Comparison of ENCODE assay signal across 8 mouse cellular contexts in genomic region chr14:103100296-103100695, GRCm38 (mm10). TPM values are rescaled to one million over a fixed set of nuclear protein-coding genes. Genes with fewer than 3 reads are reported as not detected.
DNase-seq lines count a peak whose midpoint lies in the region; ATAC-seq lines count a peak whose summit lies in the region.
"Had no signal": no experiment of that assay in that cellular context is flagged by ENCODE, and none has a peak within 500 bp of the region (broad histone marks: within the 10 kb centered on the region; RNA-seq: fewer than 3 reads in every experiment).

No protein-coding gene starts in this region.

- H3K4me1 ChIP-seq in hindbrain, embryonic 14.5 days (replicated peaks; ENCODE audit: control insufficient read depth, insufficient read depth, low read length), result peaks cover 24% of the 10 kb centered on the region
- H3K4me1 ChIP-seq in hindbrain, embryonic 11.5 days (replicated peaks; ENCODE audit: control insufficient read depth, insufficient read depth, low read length), result no peaks in the 10 kb centered on the region
- H3K4me1 ChIP-seq in neural tube, embryonic 15.5 days, result peaks cover 21% of the 10 kb centered on the region
- peaks cover 13% of the 10 kb centered on the region for H3K4me1 ChIP-seq in intestine, embryonic 16.5 days (ENCODE audit: control insufficient read depth, insufficient read depth, low read length)

- no peaks in the 10 kb centered on the region for H3K9me3 ChIP-seq in hindbrain, embryonic 14.5 days (ENCODE audit: control insufficient read depth, low read length)
- no peaks in the 10 kb centered on the region for H3K9me3 ChIP-seq in hindbrain, embryonic 11.5 days (ENCODE audit: control insufficient read depth, low read length)
- H3K9me3 ChIP-seq in neural tube, embryonic 15.5 days (replicated peaks), result no peaks in the 10 kb centered on the region
- no peaks in the 10 kb centered on the region for H3K9me3 ChIP-seq in intestine, embryonic 16.5 days (ENCODE audit: control insufficient read depth, low read length)

- DNase-seq in hindbrain, embryonic 14.5 days (ENCODE audit: low spot score), result no peak
- no peak for DNase-seq in hindbrain, embryonic 11.5 days (ENCODE audit: low spot score)
- DNase-seq in neural tube, embryonic 10.5 days (ENCODE audit: extremely low spot score, low spot score), result no peak
- DNase-seq in ovary, adult 18-20 months (ENCODE audit: low spot score), result no peak

- no peak overlapping the region for H3K27ac ChIP-seq in hindbrain, embryonic 14.5 days
- no peak overlapping the region for H3K27ac ChIP-seq in hindbrain, embryonic 11.5 days (ENCODE audit: low read depth, low read length)
- no peak overlapping the region for H3K27ac ChIP-seq in neural tube, embryonic 15.5 days (replicated peaks)
- no peak overlapping the region for H3K27ac ChIP-seq in intestine, embryonic 16.5 days (ENCODE audit: low read length)

- H3K27me3 ChIP-seq in hindbrain, embryonic 14.5 days (ENCODE audit: control insufficient read depth, insufficient read depth, low read length), result no peaks in the 10 kb centered on the region
- no peaks in the 10 kb centered on the region for H3K27me3 ChIP-seq in hindbrain, embryonic 11.5 days (ENCODE audit: control insufficient read depth, insufficient read depth, low read length)
- H3K27me3 ChIP-seq in neural tube, embryonic 15.5 days (replicated peaks), result no peaks in the 10 kb centered on the region
- H3K27me3 ChIP-seq in intestine, embryonic 16.5 days (replicated peaks; ENCODE audit: control insufficient read depth, insufficient read depth, low read length), result no peaks in the 10 kb centered on the region

- no peaks in the 10 kb centered on the region for H3K36me3 ChIP-seq in hindbrain, embryonic 14.5 days (replicated peaks; ENCODE audit: control insufficient read depth, insufficient read depth)
- no peaks in the 10 kb centered on the region for H3K36me3 ChIP-seq in hindbrain, embryonic 11.5 days (ENCODE audit: control insufficient read depth, insufficient read depth, low read length)
- no peaks in the 10 kb centered on the region for H3K36me3 ChIP-seq in neural tube, embryonic 15.5 days
- no peaks in the 10 kb centered on the region for H3K36me3 ChIP-seq in intestine, embryonic 16.5 days (ENCODE audit: control insufficient read depth, insufficient read depth, low read length)

- H3K9ac ChIP-seq in hindbrain, embryonic 14.5 days, result no peak overlapping the region
- no peak overlapping the region for H3K9ac ChIP-seq in hindbrain, embryonic 11.5 days (ENCODE audit: low read depth, low read length)
- H3K9ac ChIP-seq in neural tube, embryonic 15.5 days (replicated peaks), result no peak overlapping the region
- H3K9ac ChIP-seq in intestine, embryonic 16.5 days (ENCODE audit: low read depth, low read length), result no peak overlapping the region

- 84% methylated on average over 13 of the region's 13 CpGs for WGBS in hindbrain, embryonic 14.5 days
- 86% methylated on average over 13 of the region's 13 CpGs for WGBS in hindbrain, embryonic 11.5 days
- WGBS in neural tube, embryonic 15.5 days, result 86% methylated on average over 13 of the region's 13 CpGs
- 75% methylated on average over 13 of the region's 13 CpGs for WGBS in intestine, embryonic 16.5 days

- no peak for ATAC-seq in hindbrain, embryonic 14.5 days (ENCODE audit: low FRiP score)
- ATAC-seq in hindbrain, embryonic 11.5 days (ENCODE audit: low FRiP score), result no peak
- no peak for ATAC-seq in neural tube, embryonic 15.5 days (ENCODE audit: low FRiP score)
- no peak for ATAC-seq in intestine, embryonic 16.5 days
- no peak for ATAC-seq in activated CD4-positive, CD25-positive, alpha-beta regulatory T cell, adult 4 months

- H3K4me2 ChIP-seq in hindbrain, embryonic 14.5 days (replicated peaks), result 0 out of 2 replicates have a peak overlapping the region, but pooled peaks have one; percentile 78
- no peak overlapping the region for H3K4me2 ChIP-seq in hindbrain, embryonic 11.5 days (replicated peaks; ENCODE audit: low read depth, low read length)
- H3K4me2 ChIP-seq in neural tube, embryonic 15.5 days, result peak overlapping the region; percentile 78; the same call in 1 of the 2 replicates
- peak overlapping the region; percentile 9; the same call in 1 of the 2 replicates for H3K4me2 ChIP-seq in intestine, embryonic 16.5 days (ENCODE audit: low read depth, low read length)

- H3K4me3 ChIP-seq in hindbrain, embryonic 14.5 days (replicated peaks; ENCODE audit: low read length), result no peak overlapping the region
- H3K4me3 ChIP-seq in hindbrain, embryonic 11.5 days (ENCODE audit: low read depth, low read length), result no peak overlapping the region
- no peak overlapping the region for H3K4me3 ChIP-seq in neural tube, embryonic 15.5 days (replicated peaks)
- no peak overlapping the region for H3K4me3 ChIP-seq in intestine, embryonic 16.5 days (ENCODE audit: low read length)

RNA-seq across cellular contexts. Expression of gene Fbxl3, which starts 0.9 kb away (rescaled TPM):
- 34.5 and 36.2 TPM in 2 replicates for polyA plus RNA-seq in hindbrain, embryonic 14.5 days (2014; fragmentation: Nextera tagmentation; extraction: Ambion mirVana)
- 25.7 and 30.9 TPM in 2 replicates for polyA plus RNA-seq in hindbrain, embryonic 11.5 days (2014; fragmentation: Nextera tagmentation; extraction: Ambion mirVana)
- 18.5 and 20.0 TPM in 2 replicates for polyA plus RNA-seq in neural tube, embryonic 15.5 days (2015; fragmentation: Nextera tagmentation; extraction: Ambion mirVana)
- 19.0 and 19.4 TPM in 2 replicates for polyA plus RNA-seq in intestine, embryonic 16.5 days (2015; fragmentation: Nextera tagmentation; extraction: Ambion mirVana)
- polyA plus RNA-seq in activated CD4-positive, CD25-positive, alpha-beta regulatory T cell, adult 4 months (2017; shearing (Covaris generic)), result 10 to 100 TPM; 26.5 to 31.1 TPM

RNA-seq across cellular contexts. Expression of gene Cln5, which starts 30.3 kb away (rescaled TPM):
- polyA plus RNA-seq in hindbrain, embryonic 14.5 days (2014; fragmentation: Nextera tagmentation; extraction: Ambion mirVana), result 14.7 and 17.0 TPM in 2 replicates
- polyA plus RNA-seq in hindbrain, embryonic 11.5 days (2014; fragmentation: Nextera tagmentation; extraction: Ambion mirVana), result 29.3 and 32.2 TPM in 2 replicates
- polyA plus RNA-seq in neural tube, embryonic 15.5 days (2015; fragmentation: Nextera tagmentation; extraction: Ambion mirVana), result 12.9 and 15.9 TPM in 2 replicates
- 27.2 and 28.3 TPM in 2 replicates for polyA plus RNA-seq in intestine, embryonic 16.5 days (2015; fragmentation: Nextera tagmentation; extraction: Ambion mirVana)
- 10 to 100 TPM; 15.5 to 19.6 TPM for polyA plus RNA-seq in activated CD4-positive, CD25-positive, alpha-beta regulatory T cell, adult 4 months (2017; shearing (Covaris generic))

RNA-seq across cellular contexts. Expression of gene Acod1, which starts 53.5 kb away (rescaled TPM):
- not detected in 2 replicates for polyA plus RNA-seq in hindbrain, embryonic 14.5 days (2014; fragmentation: Nextera tagmentation; extraction: Ambion mirVana)
- not detected in 2 replicates for polyA plus RNA-seq in hindbrain, embryonic 11.5 days (2014; fragmentation: Nextera tagmentation; extraction: Ambion mirVana)
- not detected in 2 replicates for polyA plus RNA-seq in neural tube, embryonic 15.5 days (2015; fragmentation: Nextera tagmentation; extraction: Ambion mirVana)
- polyA plus RNA-seq in intestine, embryonic 16.5 days (2015; fragmentation: Nextera tagmentation; extraction: Ambion mirVana), result 0.05 TPM in 1 of 2 replicates, not detected in the other
- not detected for polyA plus RNA-seq in activated CD4-positive, CD25-positive, alpha-beta regulatory T cell, adult 4 months (2017; shearing (Covaris generic))
- polyA plus RNA-seq: neural tube, embryonic 11.5 days had no signal
